In the genomic region with DNA sequence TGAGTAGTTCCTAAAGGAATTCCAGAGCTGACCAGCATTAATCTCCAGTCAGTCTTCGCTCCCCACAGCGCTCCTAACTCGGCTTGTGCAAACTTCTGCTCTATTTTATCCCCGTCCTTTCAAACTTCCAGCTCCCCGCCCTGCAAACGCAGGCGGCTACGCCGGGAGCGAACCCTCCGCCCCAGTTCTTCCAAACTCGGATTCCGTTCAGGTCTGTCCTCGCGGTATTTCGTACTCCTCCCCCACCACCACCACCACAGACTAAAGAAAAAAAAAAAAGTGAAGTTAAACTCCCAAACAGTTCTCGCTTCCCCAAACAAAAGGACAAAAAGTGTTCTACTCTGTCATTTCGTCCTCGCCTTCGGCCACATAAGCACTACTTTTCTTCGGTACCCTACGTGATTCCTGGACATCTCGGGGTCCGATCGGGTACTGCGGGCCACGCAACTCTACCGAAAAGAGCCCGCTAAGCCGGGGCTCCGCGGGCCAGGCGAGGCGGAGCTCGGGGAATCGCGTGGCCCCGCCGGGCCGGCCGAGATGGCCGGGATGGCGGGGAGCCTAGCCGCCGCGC, we compare ENCODE assay signal across 8 mouse cellular contexts. TPM values are rescaled to one million over a fixed set of nuclear protein-coding genes. Genes with fewer than 3 reads are reported as not detected.
DNase-seq lines count a peak whose midpoint lies in the region; ATAC-seq and TF ChIP-seq lines count a peak whose summit lies in the region.

No protein-coding gene starts in this region.

- peak overlapping the region; percentile 85 for H3K9ac ChIP-seq in CH12.LX (ENCODE audit: insufficient read depth, low read depth)
- H3K9ac ChIP-seq in embryonic facial prominence, embryonic 15.5 days: peak overlapping the region; percentile 87
- H3K9ac ChIP-seq in heart, embryonic 14.5 days (ENCODE audit: low read length): peak overlapping the region; percentile 100

- peak; percentile 77 for TF ChIP-seq POLR2A in CH12.LX (IDR thresholded peaks at IDR 0.05; ENCODE audit: low read depth, low read length)

- H3K79me2 ChIP-seq in CH12.LX (replicated peaks; ENCODE audit: control insufficient read depth, extremely low read depth, insufficient read depth, poor library complexity, severe bottlenecking): peaks cover 28% of the 10 kb centered on the region

- in situ Hi-C loops in CH12.LX (cut with MboI; ENCODE audit: low pct_ligation_motif_present, low pct_unique_long_range_greater_than_20kb, low sequenced_read_pairs): loop anchor here (25.0 kb wide), 2 partner anchors 231 to 431 kb away; no protein-coding TSS in a partner anchor

- peak overlapping the region; percentile 72 to 97 (median 78) for H3K4me3 ChIP-seq in CH12.LX (replicated peaks in 1 of 3; ENCODE audit: low read depth in 2 of 3, low read length in 2 of 3, poor library complexity in 1 of 3)
- H3K4me3 ChIP-seq in embryonic facial prominence, embryonic 15.5 days (replicated peaks): peak overlapping the region; percentile 89
- peak overlapping the region; percentile 73 to 92 for H3K4me3 ChIP-seq in heart, embryonic 14.5 days (ENCODE audit: control insufficient read depth in 1 of 2, insufficient read depth in 1 of 2, low read depth in 1 of 2, low read length in 2 of 2)

- TF ChIP-seq RAD21 in CH12.LX (IDR thresholded peaks at IDR 0.05; ENCODE audit: low read depth, low read length): no peak

- peak; percentile 9; the same call in 1 of the 2 replicates for ATAC-seq in embryonic facial prominence, embryonic 15.5 days (ENCODE audit: insufficient number of reproducible peaks, low FRiP score, low TSS enrichment, low read depth)
- no peak for ATAC-seq in heart, embryonic 14.5 days (ENCODE audit: insufficient number of reproducible peaks, insufficient read depth, low FRiP score, low read depth)
- peak; percentile 57 for ATAC-seq in megakaryocyte, adult 5-6 weeks (ENCODE audit: poor library complexity, severe bottlenecking)

- WGBS in embryonic facial prominence, embryonic 15.5 days: under 1% methylated on average over 46 of the region's 46 CpGs
- under 1% methylated on average over 45 of the region's 46 CpGs for WGBS in heart, embryonic 14.5 days

- peak overlapping the region; percentile 80 for H3K27ac ChIP-seq in CH12.LX (ENCODE audit: insufficient read depth, low read depth)
- H3K27ac ChIP-seq in embryonic facial prominence, embryonic 15.5 days (replicated peaks): peak overlapping the region; percentile 99
- peak overlapping the region; percentile 96 to 100 for H3K27ac ChIP-seq in heart, embryonic 14.5 days (replicated peaks in 1 of 2; ENCODE audit: control insufficient read depth in 1 of 2, insufficient read depth in 1 of 2, low read depth in 2 of 2, low read length in 2 of 2)

- H3K36me3 ChIP-seq in CH12.LX (replicated peaks in 1 of 2; ENCODE audit: control insufficient read depth in 1 of 2, insufficient read depth in 1 of 2, low read length in 1 of 2): no peaks in the 10 kb centered on the region
- no peaks in the 10 kb centered on the region for H3K36me3 ChIP-seq in embryonic facial prominence, embryonic 15.5 days
- no peaks in the 10 kb centered on the region for H3K36me3 ChIP-seq in heart, embryonic 14.5 days (ENCODE audit: control insufficient read depth, insufficient read depth, low read length)

- no peak for TF ChIP-seq EP300 in CH12.LX (IDR thresholded peaks at IDR 0.05; ENCODE audit: low read length)

- dilution Hi-C loops in CH12.LX (cut with MboI; ENCODE audit: extremely low pct_ligation_motif_present, extremely low pct_unique_long_range_greater_than_20kb, low sequenced_read_pairs): no loop called here

- peaks cover 0 to 28% of the 10 kb centered on the region in 2 experiments; a peak in 2 of 4 replicates for H3K4me1 ChIP-seq in CH12.LX (ENCODE audit: control insufficient read depth in 1 of 2, insufficient read depth in 2 of 2)
- peaks cover 10% of the 10 kb centered on the region; the same call in 1 of the 2 replicates for H3K4me1 ChIP-seq in embryonic facial prominence, embryonic 15.5 days
- H3K4me1 ChIP-seq in heart, embryonic 14.5 days (ENCODE audit: control insufficient read depth in 2 of 2, insufficient read depth in 2 of 2, low read length in 2 of 2): peaks cover 5 to 12% of the 10 kb centered on the region in 2 experiments; a peak in 3 of 4 replicates

- no peaks in the 10 kb centered on the region for H3K27me3 ChIP-seq in CH12.LX (replicated peaks)
- H3K27me3 ChIP-seq in embryonic facial prominence, embryonic 15.5 days: no peaks in the 10 kb centered on the region
- H3K27me3 ChIP-seq in heart, embryonic 14.5 days (ENCODE audit: control insufficient read depth, insufficient read depth, low read length): no peaks in the 10 kb centered on the region

- peak; percentile 84 for DNase-seq in CH12.LX (ENCODE audit: extremely low read depth)
- DNase-seq in adrenal gland, postnatal 14 days: peak; percentile 88
- DNase-seq in kidney, postnatal 10 days: peak; percentile 82
- peak; percentile 39 for DNase-seq in right cerebral cortex, postnatal 4 days
- DNase-seq in frontal cortex, postnatal 25 days (ENCODE audit: low spot score in 2 of 2): no peak

- no peak for TF ChIP-seq CTCF in CH12.LX (conservative IDR thresholded peaks at IDR 0.05 in 1 of 2, IDR thresholded peaks at IDR 0.05 in 1 of 2; ENCODE audit: low read depth in 2 of 2, low read length in 2 of 2)

- H3K4me2 ChIP-seq in CH12.LX (ENCODE audit: insufficient read depth, low read depth, poor library complexity, severe bottlenecking): peak overlapping the region; percentile 93
- peak overlapping the region; percentile 52 for H3K4me2 ChIP-seq in embryonic facial prominence, embryonic 15.5 days (replicated peaks)
- peak overlapping the region; percentile 64 for H3K4me2 ChIP-seq in heart, embryonic 14.5 days (ENCODE audit: low read length)

- no peaks in the 10 kb centered on the region for H3K9me3 ChIP-seq in CH12.LX (replicated peaks; ENCODE audit: low read length)
- H3K9me3 ChIP-seq in embryonic facial prominence, embryonic 15.5 days (replicated peaks): no peaks in the 10 kb centered on the region
- H3K9me3 ChIP-seq in heart, embryonic 14.5 days (ENCODE audit: control insufficient read depth, low read length): no peaks in the 10 kb centered on the region

TF ChIP-seq in CH12.LX, 34 proteins besides CTCF, POLR2A, EP300 and RAD21 (continues in another document):
- TF ChIP-seq USF2 (conservative IDR thresholded peaks at IDR 0.05; ENCODE audit: low read depth, low read length) (no peak), MYC (IDR thresholded peaks at IDR 0.05; ENCODE audit: low read depth, low read length) (no peak), ELF1 (IDR thresholded peaks at IDR 0.05; ENCODE audit: low read depth, low read length) (no peak), MAFK (IDR thresholded peaks at IDR 0.05; ENCODE audit: insufficient replicate concordance, low read length) (no peak), MAZ (IDR thresholded peaks at IDR 0.05; ENCODE audit: low read depth, low read length) (no peak), SMC3 (IDR thresholded peaks at IDR 0.05; ENCODE audit: low read depth, low read length) (no peak), ZKSCAN1 (IDR thresholded peaks at IDR 0.05; ENCODE audit: borderline replicate concordance, low read depth, low read length) (no peak), ETS1 (conservative IDR thresholded peaks at IDR 0.05; ENCODE audit: low read depth, low read length) (no peak), ZC3H11A (IDR thresholded peaks at IDR 0.05; ENCODE audit: low read depth, low read length) (no peak), BHLHE40 (IDR thresholded peaks at IDR 0.05; ENCODE audit: low read depth, low read length) (0 out of 2 replicates have a peak, but pooled peaks have one; percentile 5), MXI1 (IDR thresholded peaks at IDR 0.05; ENCODE audit: low read depth, low read length) (0 out of 2 replicates have a peak, but pooled peaks have one; percentile 52), RCOR1 (conservative IDR thresholded peaks at IDR 0.05; ENCODE audit: low read depth, low read length) (no peak), CHD2 (IDR thresholded peaks at IDR 0.05; ENCODE audit: low read length) (peak; percentile 98), HCFC1 (IDR thresholded peaks at IDR 0.05; ENCODE audit: low read depth, low read length) (peak; percentile 35), JUND (conservative IDR thresholded peaks at IDR 0.05; ENCODE audit: low read depth, low read length) (no peak), SIN3A (IDR thresholded peaks at IDR 0.05; ENCODE audit: low read length) (0 out of 2 replicates have a peak, but pooled peaks have one; percentile 31), E2F4 (IDR thresholded peaks at IDR 0.05; ENCODE audit: insufficient replicate concordance, low read depth, low read length) (no peak), NRF1 (IDR thresholded peaks at IDR 0.05; ENCODE audit: low read depth, low read length) (no peak), POLR2AphosphoS2 (IDR thresholded peaks at IDR 0.05; ENCODE audit: low read depth, low read length) (no peak), KAT2A (IDR thresholded peaks at IDR 0.05; ENCODE audit: insufficient replicate concordance, low read length) (no peak), GABPA (IDR thresholded peaks at IDR 0.05; ENCODE audit: insufficient replicate concordance, low read depth, low read length) (no peak), CHD1 (IDR thresholded peaks at IDR 0.05; ENCODE audit: low read depth, low read length) (0 out of 2 replicates have a peak, but pooled peaks have one; percentile 44), MAX (IDR thresholded peaks at IDR 0.05; ENCODE audit: low read length) (no peak), IRF4 (IDR thresholded peaks at IDR 0.05; ENCODE audit: low read depth, low read length) (peak; percentile 38; the same call in 1 of the 2 replicates), ZMIZ1 (IDR thresholded peaks at IDR 0.05; ENCODE audit: low read depth, low read length) (no peak), NELFE (IDR thresholded peaks at IDR 0.05; ENCODE audit: low read depth, low read length) (peak; percentile 58; the same call in 1 of the 2 replicates), TBP (conservative IDR thresholded peaks at IDR 0.05; ENCODE audit: low read depth, low read length) (peak; percentile 87), USF1 (IDR thresholded peaks at IDR 0.05; ENCODE audit: low read depth, low read length) (no peak), MEF2A (IDR thresholded peaks at IDR 0.05; ENCODE audit: borderline replicate concordance, low read depth, low read length) (no peak), TCF12 (IDR thresholded peaks at IDR 0.05; ENCODE audit: low read depth, low read length) (no peak)

RNA-seq across cellular contexts. Expression of gene Qk, which starts 1.6 kb away (rescaled TPM):
- total RNA-seq in CH12.LX (2012; rRNA removed) (20.3 and 22.2 TPM in 2 replicates), CH12.LX (2014; rRNA removed) (29.3 and 32.7 TPM in 2 replicates)
- 50.4 and 51.4 TPM in 2 replicates for polyA plus RNA-seq in CH12.LX (2012; ENCODE audit: insufficient read length, low read depth)
- 253 and 270 TPM in 2 replicates for total RNA-seq in adrenal gland, postnatal 14 days (2021)
- 27.4 and 29.2 TPM in 2 replicates for polyA plus RNA-seq in embryonic facial prominence, embryonic 15.5 days (2015; fragmentation: Nextera tagmentation; extraction: Ambion mirVana)
- polyA plus RNA-seq in heart, embryonic 14.5 days (2014; fragmentation: Nextera tagmentation; extraction: Ambion mirVana): 71.8 and 76.2 TPM in 2 replicates
- 239 and 268 TPM in 2 replicates for total RNA-seq in megakaryocyte, adult 5-6 weeks (2015)
- total RNA-seq in megakaryocyte, adult 5-6 weeks (2017): 115 and 132 TPM in 2 replicates

Comparison
In these comparisons a context has a peak if more than half of its experiments do, and no peak if none do; other contexts are left out.
1. DNase-seq: peak in CH12.LX (single experiment), adrenal gland, postnatal 14 days (single experiment), kidney, postnatal 10 days (single experiment) and right cerebral cortex, postnatal 4 days (single experiment); none in frontal cortex, postnatal 25 days (0 of 2).
2. Peak in every context shown above with its lines, with median percentiles within 50 percentile points of each other: H3K27ac ChIP-seq, H3K4me2 ChIP-seq, H3K4me3 ChIP-seq and H3K9ac ChIP-seq.